Mouse (Mus musculus) G1E (cell line): Measurements from ENCODE around the gene Aven.

ENCODE experiments used
- CTCF ChIP-seq: IDR thresholded peaks from 2 replicates; pipeline ENCODE4 v1.5.1; 2012; ENCODE audit warnings: low read depth, low read length, inconsistent platforms, mixed read lengths
- GATA1 ChIP-seq: IDR thresholded peaks from 2 replicates; pipeline ENCODE4 v1.6.1; 2012; ENCODE audit warnings: borderline replicate concordance, low read length, inconsistent platforms, mixed read lengths

DNA sequence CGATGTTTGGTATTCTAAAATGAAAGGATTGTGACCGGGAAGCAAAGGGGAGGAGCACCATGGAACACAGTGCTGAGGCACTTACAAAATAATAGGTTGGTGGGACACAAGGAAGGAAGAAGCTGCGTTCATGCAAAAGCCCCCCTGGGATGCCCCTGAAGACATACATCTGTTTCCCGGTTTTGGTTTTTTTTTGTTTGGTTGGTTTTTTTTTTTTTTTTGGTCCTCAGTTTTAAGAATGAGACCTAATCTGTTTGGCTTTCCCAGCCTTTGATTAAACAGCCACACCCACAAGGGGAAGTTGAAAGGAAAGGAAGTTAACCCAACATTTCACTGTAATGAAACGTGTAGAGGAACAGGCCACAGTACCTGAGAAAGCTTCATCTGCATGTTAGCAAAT, 163.4 kb downstream of the Aven start:
- TF ChIP-seq CTCF: no peak
- no peak for TF ChIP-seq GATA1
